Mouse (Mus musculus) testis, adult 2 months (tissue): ENCODE results near the gene Olfr832.
"Not testable (repeated sequence)": the region's sequence is repeated elsewhere in the genome, so short reads cannot be mapped to it uniquely, and the experiment has no call there.

Experiments
- CTCF ChIP-seq: fragments of 200-500 bp; IDR thresholded peaks from 2 replicates; pipeline ENCODE4 v1.5.1; 2012; ENCODE audit warnings: low read depth, mild to moderate bottlenecking, inconsistent platforms, low read length, moderate library complexity; ENCODE audit not compliant: control insufficient read depth, insufficient read depth, insufficient replicate concordance
- POLR2A ChIP-seq: fragments of 200-500 bp; IDR thresholded peaks from 2 replicates; pipeline ENCODE4 v1.6.1; 2012; ENCODE audit warnings: low read depth, mild to moderate bottlenecking, inconsistent platforms, low read length, moderate library complexity; ENCODE audit not compliant: control insufficient read depth

GRCm38 (mm10) chr9:18907699-18908098 is 29.2 kb upstream of the Olfr832 start:
- TF ChIP-seq CTCF, POLR2A: not testable (repeated sequence)
